Mouse (Mus musculus) right cerebral cortex, adult 18-20 months (tissue): ENCODE results near the gene Psmd11.
"Not testable (repeated sequence)": the region's sequence is repeated elsewhere in the genome, so short reads cannot be mapped to it uniquely, and the experiment has no call there.

Source experiments
- DNase-seq: peaks from one replicate; pipeline ENCODE4 v3.0.0; 2022; ENCODE audit warnings: mixed read lengths

Gene Psmd11

DNA sequence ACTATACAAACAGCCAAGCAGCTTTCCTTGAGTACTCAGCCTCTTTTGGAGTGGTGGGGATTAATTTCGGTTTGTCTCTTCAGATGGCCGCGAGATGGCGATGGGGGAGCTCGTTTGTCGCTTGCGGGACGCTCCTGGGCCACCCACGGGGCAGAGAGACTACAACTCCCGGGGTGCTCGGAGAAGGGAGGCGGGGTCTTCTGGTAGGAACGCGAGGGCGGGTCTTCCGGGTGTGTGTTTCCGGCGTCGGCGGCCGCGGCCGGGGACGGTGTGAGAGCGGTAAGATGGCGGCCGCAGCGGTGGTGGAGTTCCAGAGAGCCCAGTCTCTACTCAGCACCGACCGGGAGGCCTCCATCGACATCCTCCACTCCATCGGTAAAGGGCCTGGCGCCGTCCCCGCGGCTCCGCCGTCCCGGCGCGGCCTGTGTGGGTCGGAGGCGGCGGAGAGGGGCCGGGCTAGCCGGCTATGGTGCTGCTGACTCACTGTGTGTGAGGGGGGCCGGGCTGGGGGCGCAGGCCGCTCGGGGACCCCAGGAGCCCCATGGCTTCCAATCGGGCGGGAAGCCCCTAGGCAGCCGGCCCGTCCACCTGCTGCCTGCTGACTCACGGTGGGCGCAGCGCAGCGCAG lies at the start of gene Psmd11:
Gene Psmd11 (plus strand): TSS at position 235 of the 628 bp plus-strand sequence.
- DNase-seq = peak; percentile 98

- DNase-seq = not testable (repeated sequence)
Observed at GRCm38 (mm10) chr11:80379184-80379583, 49.2 kb upstream of the Psmd11 start.

DNA sequence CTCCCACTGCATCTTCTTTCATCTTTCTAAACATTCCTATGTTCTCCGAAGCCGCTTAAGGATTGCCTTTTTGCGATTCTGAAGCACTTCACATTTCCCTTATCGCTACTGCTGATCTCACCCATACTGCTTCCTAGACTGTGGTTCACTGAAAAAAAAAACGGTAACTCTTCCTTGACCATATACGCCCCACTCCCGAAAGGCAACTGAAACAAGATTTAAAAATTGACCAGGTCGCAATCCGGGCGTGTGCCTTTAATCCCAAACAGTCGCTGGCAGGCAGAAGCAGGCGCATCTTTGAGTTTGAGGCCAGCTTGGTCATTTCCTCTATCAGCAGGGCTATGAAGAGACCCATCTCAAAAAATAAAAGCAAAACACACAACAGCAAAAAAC lies 45.8 kb upstream of the Psmd11 start:
- peak; percentile 9 for DNase-seq

- peak; percentile 98 for DNase-seq
Observed at GRCm38 (mm10) chr11:80383019-80383625, 45.3 kb upstream of the Psmd11 start, which contains the start of gene Zfp207. TSS of gene Zfp207 (plus strand) at chr11:80383279.

GRCm38 (mm10) chr11:80383626-80384046 lies 44.8 kb upstream of the Psmd11 start:
- no peak for DNase-seq

DNA sequence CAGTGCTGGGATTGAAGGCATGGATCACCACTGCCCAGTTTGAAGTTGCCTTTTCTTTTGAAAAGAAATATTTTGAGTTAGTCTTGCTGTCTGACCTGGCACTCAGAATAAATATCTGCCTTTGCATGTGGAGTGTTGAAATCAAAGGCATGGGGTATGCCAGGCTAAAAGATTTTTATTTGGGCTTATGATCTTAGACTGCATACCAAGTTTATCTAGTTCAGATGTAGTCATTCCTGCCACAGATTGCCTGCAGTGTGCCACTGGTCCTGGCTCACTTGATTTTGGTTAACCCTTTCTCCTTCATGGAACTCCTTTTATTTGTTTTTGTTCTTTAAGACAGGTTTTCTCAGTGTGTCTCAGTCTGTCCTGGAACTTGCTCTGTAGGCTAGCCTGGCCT lies 44.0 kb upstream of the Psmd11 start:
- DNase-seq = no peak

DNA sequence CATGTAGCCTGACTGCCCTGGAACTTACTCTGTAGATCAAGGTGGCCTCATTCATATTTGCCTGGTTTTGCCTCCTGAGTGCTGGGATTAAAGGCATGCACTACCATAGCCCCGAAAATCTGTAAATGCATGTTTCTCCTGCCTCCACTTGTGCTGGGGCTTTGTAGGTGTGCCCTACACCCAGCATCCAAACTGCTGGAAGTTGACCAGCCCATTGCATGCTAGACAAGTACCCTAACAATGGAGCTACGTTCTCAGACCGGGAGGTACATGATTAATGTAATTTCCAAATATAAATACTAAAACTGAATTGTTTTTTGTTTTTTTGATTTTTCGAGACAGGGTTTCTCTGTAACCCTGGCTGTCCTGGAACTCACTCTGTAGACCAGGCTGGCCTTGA lies 43.4 kb upstream of the Psmd11 start:
- DNase-seq = no peak

- no peak for DNase-seq
Observed at GRCm38 (mm10) chr11:80386790-80387189, 41.6 kb upstream of the Psmd11 start.

DNA sequence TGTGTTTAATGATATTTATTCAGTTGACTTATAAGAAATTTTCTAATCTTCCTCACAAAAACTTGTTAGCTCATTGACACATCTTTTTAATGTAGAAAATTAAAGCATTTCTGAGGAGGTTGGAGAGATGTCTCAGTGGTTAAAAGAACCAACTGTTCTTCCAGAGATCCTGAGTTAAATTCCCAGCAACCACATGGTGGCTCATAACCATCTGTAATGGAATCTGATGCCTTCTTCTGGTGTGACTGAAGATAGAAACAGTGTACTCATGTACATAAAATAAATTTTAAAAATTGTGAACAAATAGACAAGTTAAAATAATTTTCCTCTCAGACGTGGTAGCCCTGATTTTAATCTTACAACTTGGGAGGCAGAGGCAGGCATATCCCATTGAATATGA lies 38.5 kb upstream of the Psmd11 start:
- DNase-seq = no peak

GRCm38 (mm10) chr11:80391407-80392120 lies 36.9 kb upstream of the Psmd11 start:
- DNase-seq = no peak

- DNase-seq = no peak
Observed at GRCm38 (mm10) chr11:80395930-80396329, 32.5 kb upstream of the Psmd11 start.

GRCm38 (mm10) chr11:80396617-80397016 lies 31.8 kb upstream of the Psmd11 start:
- no peak for DNase-seq

DNA sequence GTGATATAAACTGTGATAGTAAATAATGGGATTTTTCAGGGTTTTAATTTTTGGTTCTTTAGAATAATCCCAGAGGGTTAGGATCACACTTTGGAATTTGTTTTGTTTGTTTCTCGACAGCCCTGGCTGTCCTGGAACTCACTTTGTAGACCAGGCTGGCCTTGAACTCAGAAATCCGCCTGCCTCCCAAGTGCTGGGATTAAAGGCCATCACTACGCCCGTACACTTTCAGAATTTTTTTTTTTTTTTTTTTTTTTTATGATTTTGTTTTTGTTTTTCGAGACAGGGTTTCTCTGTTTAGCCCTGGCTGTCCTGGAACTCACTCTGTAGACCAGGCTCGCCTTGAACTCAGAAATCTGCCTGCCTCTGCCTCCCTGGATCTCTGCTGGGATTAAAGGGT lies 20.5 kb upstream of the Psmd11 start:
- not testable (repeated sequence) for DNase-seq

DNA sequence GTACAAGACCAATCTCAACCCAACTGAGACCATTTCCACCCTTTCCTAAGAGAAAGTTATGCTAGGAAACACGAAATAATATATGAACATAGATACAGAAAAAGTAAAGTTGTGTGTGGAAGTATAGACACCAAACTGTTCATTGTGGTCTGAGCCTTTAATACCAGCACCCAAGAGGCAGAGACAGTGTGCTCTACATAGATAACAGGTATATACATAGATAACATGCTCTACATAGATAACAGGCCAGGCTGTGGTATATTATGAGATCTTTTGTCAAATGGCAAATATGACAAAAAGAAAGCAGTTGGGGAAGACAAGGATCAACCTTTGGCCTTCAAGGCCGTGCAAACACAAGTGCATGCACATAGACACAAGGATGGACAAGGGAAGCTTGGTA lies 18.0 kb upstream of the Psmd11 start:
- DNase-seq = no peak

DNA sequence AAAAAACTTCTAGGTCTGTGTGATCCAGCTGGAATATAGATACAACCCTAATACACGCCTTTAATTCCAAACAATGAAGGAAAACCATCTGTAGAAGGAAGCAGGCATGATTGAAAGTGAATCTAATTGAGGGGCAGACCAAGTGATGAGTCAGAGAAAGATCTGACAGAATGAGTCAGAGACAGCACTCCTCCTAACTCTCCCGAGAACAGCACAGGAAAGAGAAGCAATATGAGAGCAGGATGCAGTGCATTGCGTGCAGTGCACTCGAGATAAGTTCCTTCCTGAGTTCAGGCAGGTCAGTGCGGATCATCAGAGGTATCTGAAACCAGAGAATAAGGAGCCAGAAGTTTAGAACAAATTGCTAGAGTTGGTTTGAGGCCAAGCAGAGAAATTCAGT lies 11.3 kb upstream of the Psmd11 start:
- DNase-seq = no peak

GRCm38 (mm10) chr11:80419743-80420142 lies 8.7 kb upstream of the Psmd11 start:
- no peak for DNase-seq

DNA sequence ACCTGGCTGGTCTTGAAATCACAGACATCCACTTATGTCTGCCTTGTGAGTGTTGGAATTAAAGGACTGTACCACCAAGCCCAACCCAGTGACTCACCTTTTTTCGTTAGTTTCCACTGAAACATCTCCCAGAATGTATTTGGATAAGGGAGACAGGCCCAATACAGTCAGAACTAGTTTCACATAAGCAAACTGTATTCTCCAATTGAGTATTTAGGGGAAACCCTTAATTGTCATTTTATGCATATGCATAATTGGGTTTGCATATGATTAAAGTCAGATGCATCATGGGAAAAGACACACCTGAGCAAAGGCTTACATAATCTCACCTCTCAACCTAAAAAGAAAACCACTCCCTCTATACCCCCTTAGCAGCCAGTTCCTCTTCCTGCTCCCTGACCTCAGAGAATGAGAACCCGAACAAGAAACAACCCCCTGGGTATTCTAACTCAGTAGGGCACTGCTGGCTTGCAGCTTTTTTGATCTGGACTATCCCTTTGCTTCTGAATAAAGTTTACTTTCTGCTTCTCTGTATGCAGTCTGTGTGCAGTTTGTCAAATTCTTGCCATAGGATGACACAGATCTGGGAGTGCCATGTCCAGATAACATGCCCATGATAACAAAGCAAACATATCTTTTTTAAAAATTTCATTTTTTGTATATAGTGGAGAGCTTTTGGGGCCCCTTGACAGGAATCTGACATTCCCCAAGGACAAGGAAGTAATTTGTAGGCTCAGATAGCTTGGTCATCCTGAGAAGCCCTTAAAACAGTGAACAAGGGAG lies 8.0 kb upstream of the Psmd11 start:
- no peak for DNase-seq

GRCm38 (mm10) chr11:80421421-80422047 lies 6.9 kb upstream of the Psmd11 start:
- no peak for DNase-seq

GRCm38 (mm10) chr11:80424691-80425090 lies 3.7 kb upstream of the Psmd11 start:
- DNase-seq = no peak

DNA sequence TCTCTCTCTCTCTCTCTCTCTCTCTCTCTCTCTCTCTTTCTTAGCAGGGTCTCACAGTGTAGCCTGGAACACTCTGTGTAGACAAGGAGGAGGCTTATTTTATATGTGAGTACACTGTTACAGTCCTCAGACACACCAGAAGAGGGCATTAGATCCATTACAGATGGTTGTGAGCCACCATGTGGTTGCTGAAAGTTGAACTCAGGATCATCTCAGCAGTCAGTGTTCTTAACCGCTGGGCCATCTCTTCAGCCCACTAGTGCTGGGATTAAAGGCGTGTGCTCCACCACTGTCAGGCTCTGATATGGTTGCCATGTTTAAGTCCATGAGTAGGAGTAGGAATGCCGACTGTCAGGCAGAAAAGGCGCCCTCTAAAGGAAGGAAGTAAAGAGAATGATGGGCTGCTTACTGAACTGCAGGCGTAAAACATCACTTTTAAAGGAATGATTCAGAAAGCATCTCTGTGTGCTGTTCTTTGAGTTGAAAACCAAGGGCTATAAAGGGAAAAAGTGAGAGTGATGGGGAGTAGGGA lies 3.1 kb upstream of the Psmd11 start:
- no peak for DNase-seq

DNA sequence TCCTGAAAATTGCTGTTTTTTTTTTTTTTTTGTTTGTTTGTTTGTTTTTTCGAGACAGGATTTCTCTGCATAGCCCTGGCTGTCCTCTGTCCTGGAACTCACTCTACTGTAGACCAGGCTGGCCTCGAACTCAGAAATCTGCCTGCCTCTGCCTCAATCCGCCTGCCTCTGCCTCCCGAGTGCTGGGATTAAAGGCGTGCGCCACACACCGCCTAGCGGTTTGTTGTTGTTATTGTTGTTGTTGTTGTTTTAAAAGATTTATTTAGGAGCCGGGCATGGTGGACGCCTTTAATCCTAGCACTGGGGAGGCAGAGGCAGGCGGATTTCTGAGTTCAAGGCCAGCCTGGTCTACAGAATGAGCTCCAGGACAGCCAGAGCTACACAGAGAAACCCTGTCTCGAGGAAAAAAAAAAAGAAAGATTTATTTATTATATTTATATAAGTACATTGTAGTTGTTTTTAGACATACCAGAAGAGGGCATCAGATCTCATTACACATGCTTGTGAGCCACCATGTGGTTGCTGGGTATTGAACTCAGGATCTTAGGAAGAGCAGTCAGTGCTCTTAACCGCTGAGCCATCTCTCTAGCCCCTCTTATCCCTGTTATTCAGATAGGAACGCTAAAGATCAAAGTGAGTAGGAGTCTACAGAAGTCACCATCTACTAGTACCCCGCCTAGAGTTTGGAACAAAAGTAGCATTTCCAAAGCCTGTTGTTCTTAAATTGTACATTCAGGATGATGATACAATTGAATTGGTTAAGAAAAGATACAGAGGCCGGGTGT lies 2.2 kb upstream of the Psmd11 start:
- not testable (repeated sequence) for DNase-seq

- DNase-seq = peak; percentile 38
Observed at GRCm38 (mm10) chr11:80429009-80429475, 627 bp downstream of the Psmd11 start.
